34 mouse cellular contexts compared by ENCODE assay signal in genomic region chr2:14102603-14103002, GRCm38 (mm10). TPM values are rescaled to one million over a fixed set of nuclear protein-coding genes. Genes with fewer than 3 reads are reported as not detected.
"Had no signal": no experiment of that assay in that cellular context is flagged by ENCODE, and none has a peak within 500 bp of the region (broad histone marks: within the 10 kb centered on the region; RNA-seq: fewer than 3 reads in every experiment).

No protein-coding gene starts in this region.

- DNase-seq: heart, postnatal 10 days; heart, postnatal 14 days; heart, postnatal 36 days; kidney, adult 11 months; kidney, adult 18-20 months; kidney, adult 2 months; kidney, adult 8-10 months; kidney, adult 9 months; kidney, postnatal 10 days; kidney, postnatal 14 days; kidney, postnatal 25 days; kidney, postnatal 36 days; kidney, postnatal 4 days; layer of hippocampus, adult 9-11 months; layer of hippocampus, postnatal 36 days had no signal

- ATAC-seq: hindbrain, embryonic 16.5 days; hindbrain, postnatal 0 days; inflammation-experienced regulatory T-cells, adult 6 months; intestine, embryonic 15.5 days; intestine, embryonic 16.5 days; intestine, postnatal 0 days had no signal

- H3K27me3 ChIP-seq: heart, embryonic 12.5 days; heart, embryonic 13.5 days; heart, embryonic 15.5 days; hindbrain, embryonic 12.5 days; hindbrain, embryonic 13.5 days; hindbrain, embryonic 15.5 days; intestine, embryonic 15.5 days; kidney, embryonic 15.5 days had no signal

- H3K9ac ChIP-seq: heart, embryonic 12.5 days; heart, embryonic 13.5 days; heart, embryonic 15.5 days; hindbrain, embryonic 12.5 days; hindbrain, embryonic 13.5 days; hindbrain, embryonic 14.5 days; hindbrain, embryonic 15.5 days; intestine, embryonic 15.5 days; kidney, embryonic 15.5 days had no signal

- H3K4me3 ChIP-seq: heart, embryonic 10.5 days; heart, embryonic 12.5 days; heart, embryonic 13.5 days; heart, embryonic 15.5 days; hindbrain, embryonic 10.5 days; hindbrain, embryonic 12.5 days; hindbrain, embryonic 13.5 days; hindbrain, embryonic 15.5 days; intestine, embryonic 15.5 days; kidney, embryonic 15.5 days; layer of hippocampus, adult 2 months had no signal

- H3K36me3 ChIP-seq: heart, embryonic 15.5 days; intestine, embryonic 15.5 days had no signal

- H3K9me3 ChIP-seq: heart, embryonic 10.5 days; heart, embryonic 12.5 days; heart, embryonic 13.5 days; heart, embryonic 15.5 days; hindbrain, embryonic 12.5 days; hindbrain, embryonic 13.5 days; hindbrain, embryonic 15.5 days; intestine, embryonic 15.5 days; kidney, embryonic 15.5 days had no signal

- H3K4me1 ChIP-seq: heart, embryonic 10.5 days; hindbrain, embryonic 10.5 days; hindbrain, embryonic 12.5 days; hindbrain, embryonic 13.5 days; hindbrain, embryonic 15.5 days; intestine, embryonic 15.5 days; kidney, embryonic 15.5 days had no signal

- H3K27ac ChIP-seq: heart, embryonic 10.5 days; heart, embryonic 13.5 days; heart, embryonic 15.5 days; hindbrain, embryonic 10.5 days; hindbrain, embryonic 12.5 days; hindbrain, embryonic 13.5 days; hindbrain, embryonic 14.5 days; hindbrain, embryonic 15.5 days; hindbrain, postnatal 0 days; intestine, embryonic 15.5 days; kidney, embryonic 15.5 days; kidney, postnatal 0 days; layer of hippocampus, adult 2 months had no signal

- H3K4me2 ChIP-seq: heart, embryonic 11.5 days; heart, embryonic 12.5 days; heart, embryonic 13.5 days; heart, embryonic 15.5 days; hindbrain, embryonic 12.5 days; hindbrain, embryonic 13.5 days; hindbrain, embryonic 14.5 days; hindbrain, embryonic 15.5 days; intestine, embryonic 15.5 days; kidney, embryonic 15.5 days had no signal

RNA-seq across cellular contexts. Expression of gene Hacd1, which starts 46.7 kb away (rescaled TPM):
- polyA plus RNA-seq: inflammation-experienced regulatory T-cells, adult 6 months had no signal
